Mouse (Mus musculus) MEL (cell line): ENCODE results near the gene 4921507P07Rik. TPM values are rescaled to one million over a fixed set of nuclear protein-coding genes. Genes with fewer than 3 reads are reported as not detected.

Experiments used
- DNase-seq: peaks from one replicate; pipeline ENCODE4 v3.0.0; 2011; ENCODE audit warnings: low read depth, low spot score
- H3K27ac ChIP-seq: 2 replicates; pipeline ENCODE4 v1.5.1; 2012; ENCODE audit warnings: low read depth, mild to moderate bottlenecking, control low read depth, low read length, moderate library complexity; ENCODE audit not compliant: control insufficient read depth
- H3K27me3 ChIP-seq, 2 experiments: fragments of 150-350 bp in 1 of 2; sonication (generic) in 1 of 2; 2 replicates each; pipeline ENCODE4 v1.6.1; 2012; ENCODE audit warnings: low read length in 2 of 2, mild to moderate bottlenecking in 2 of 2, improper control_type of control experiment in 1 of 2, moderate library complexity in 1 of 2; ENCODE audit not compliant: insufficient read depth in 2 of 2, control insufficient read depth in 1 of 2
- H3K36me3 ChIP-seq, 2 experiments: 2 replicates each; pipeline ENCODE4 v1.6.1; 2012 to 2014; ENCODE audit warnings: low read length in 2 of 2, improper control_type of control experiment in 1 of 2, inconsistent platforms in 1 of 2, mild to moderate bottlenecking in 1 of 2; ENCODE audit not compliant: insufficient read depth in 2 of 2, control insufficient read depth in 1 of 2
- H3K4me1 ChIP-seq, 2 experiments: fragments of 150-350 bp in 1 of 2; sonication (generic) in 1 of 2; 2 replicates each; pipeline ENCODE4 v1.6.1; 2012; ENCODE audit warnings: low read length in 2 of 2, improper control_type of control experiment in 1 of 2, mild to moderate bottlenecking in 1 of 2; ENCODE audit not compliant: insufficient read depth in 2 of 2, control insufficient read depth in 1 of 2
- H3K4me3 ChIP-seq, 2 experiments: fragments of 150-350 bp in 1 of 2; sonication (generic) in 1 of 2; 2 replicates each; pipeline ENCODE4 v1.5.1; 2012; ENCODE audit warnings: low read depth in 2 of 2, low read length in 2 of 2, mild to moderate bottlenecking in 2 of 2, moderate library complexity in 2 of 2, control low read depth in 1 of 2, improper control_type of control experiment in 1 of 2; ENCODE audit not compliant: control insufficient read depth in 1 of 2, insufficient read depth in 1 of 2
- H3K79me2 ChIP-seq: 2 replicates; pipeline ENCODE4 v1.6.1; 2012; ENCODE audit warnings: mild to moderate bottlenecking, low read length, moderate library complexity; ENCODE audit not compliant: control insufficient read depth, poor library complexity, insufficient read depth
- H3K9ac ChIP-seq: 2 replicates; pipeline ENCODE4 v1.6.1; 2012; ENCODE audit warnings: low read depth, mild to moderate bottlenecking, control low read depth, low read length, moderate library complexity; ENCODE audit not compliant: control insufficient read depth, poor library complexity, severe bottlenecking
- H3K9me3 ChIP-seq: fragments of 150-350 bp; sonication (generic); replicated peaks from 2 replicates; pipeline ENCODE4 v1.6.1; 2012; ENCODE audit warnings: mild to moderate bottlenecking, low read length, improper control_type of control experiment, moderate library complexity; ENCODE audit not compliant: insufficient read depth
- CHD1 ChIP-seq: IDR thresholded peaks from 2 replicates; pipeline ENCODE4 v1.6.1; 2012; ENCODE audit warnings: low read depth, mild to moderate bottlenecking, inconsistent platforms, low read length, improper control_type of control experiment
- CHD2 ChIP-seq: IDR thresholded peaks from 2 replicates; pipeline ENCODE4 v1.6.1; 2011; ENCODE audit warnings: low read length, improper control_type of control experiment
- E2F4 ChIP-seq: IDR thresholded peaks from 2 replicates; pipeline ENCODE4 v1.6.1; 2011; ENCODE audit warnings: low read depth, low read length, improper control_type of control experiment, borderline replicate concordance
- EP300 ChIP-seq, 2 experiments: IDR thresholded peaks; 2 replicates each; pipeline ENCODE4 v1.6.1; 2011; ENCODE audit warnings: improper control_type of control experiment in 2 of 2, low read length in 2 of 2, low read depth in 1 of 2, mild to moderate bottlenecking in 1 of 2
- ETS1 ChIP-seq: IDR thresholded peaks from 2 replicates; pipeline ENCODE4 v1.6.1; 2012; ENCODE audit warnings: low read depth, mild to moderate bottlenecking, inconsistent platforms, low read length, improper control_type of control experiment, moderate library complexity
- GABPA ChIP-seq: IDR thresholded peaks from 2 replicates; pipeline ENCODE4 v1.6.1; 2012; ENCODE audit warnings: low read depth, mild to moderate bottlenecking, inconsistent platforms, low read length, improper control_type of control experiment, moderate library complexity
- HCFC1 ChIP-seq: IDR thresholded peaks from 2 replicates; pipeline ENCODE4 v1.6.1; 2012; ENCODE audit warnings: low read depth, mild to moderate bottlenecking, inconsistent platforms, low read length, improper control_type of control experiment, moderate library complexity
- MAFK ChIP-seq: IDR thresholded peaks from 2 replicates; pipeline ENCODE4 v1.6.1; 2011; ENCODE audit warnings: low read depth, mild to moderate bottlenecking, low read length, improper control_type of control experiment, borderline replicate concordance
- MAX ChIP-seq: IDR thresholded peaks from 2 replicates; pipeline ENCODE4 v1.6.1; 2011; ENCODE audit warnings: low read length, improper control_type of control experiment
- MAZ ChIP-seq: IDR thresholded peaks from 2 replicates; pipeline ENCODE4 v1.6.1; 2012; ENCODE audit warnings: low read depth, mild to moderate bottlenecking, inconsistent platforms, low read length, improper control_type of control experiment
- MXI1 ChIP-seq: IDR thresholded peaks from 2 replicates; pipeline ENCODE4 v1.6.1; 2011; ENCODE audit warnings: mild to moderate bottlenecking, low read depth, low read length, improper control_type of control experiment
- POLR2A ChIP-seq, 2 experiments: IDR thresholded peaks; 2 replicates each; pipeline ENCODE4 v1.6.1; 2011 to 2012; ENCODE audit warnings: low read length in 2 of 2, mild to moderate bottlenecking in 2 of 2, control low read depth in 1 of 2, improper control_type of control experiment in 1 of 2, low read depth in 1 of 2, moderate library complexity in 1 of 2; ENCODE audit not compliant: control insufficient read depth in 1 of 2, insufficient read depth in 1 of 2, poor library complexity in 1 of 2
- RAD21 ChIP-seq: IDR thresholded peaks from 2 replicates; pipeline ENCODE4 v1.6.1; 2011; ENCODE audit warnings: mild to moderate bottlenecking, low read depth, low read length, improper control_type of control experiment
- SIN3A ChIP-seq: IDR thresholded peaks from 2 replicates; pipeline ENCODE4 v1.6.1; 2012; ENCODE audit warnings: low read length, improper control_type of control experiment, inconsistent platforms
- TAL1 ChIP-seq: IDR thresholded peaks from 2 replicates; pipeline ENCODE4 v1.6.1; 2012; ENCODE audit warnings: mild to moderate bottlenecking, inconsistent platforms, low read length, moderate library complexity, mixed read lengths
- TCF12 ChIP-seq: IDR thresholded peaks from 2 replicates; pipeline ENCODE4 v1.6.1; 2014; ENCODE audit warnings: low read depth, mild to moderate bottlenecking, inconsistent platforms, low read length, improper control_type of control experiment, moderate library complexity
- USF1 ChIP-seq: IDR thresholded peaks from 2 replicates; pipeline ENCODE4 v1.6.1; 2014; ENCODE audit warnings: low read depth, mild to moderate bottlenecking, inconsistent platforms, low read length, improper control_type of control experiment, moderate library complexity
- USF2 ChIP-seq, 2 experiments: IDR thresholded peaks; 2 replicates each; pipeline ENCODE4 v1.6.1; 2011 to 2012; ENCODE audit warnings: improper control_type of control experiment in 2 of 2, low read length in 2 of 2, borderline replicate concordance in 1 of 2, inconsistent platforms in 1 of 2, low read depth in 1 of 2, mild to moderate bottlenecking in 1 of 2; ENCODE audit not compliant: insufficient read depth in 1 of 2
- polyA plus RNA-seq, 2 experiments: library from polyadenylated mRNA; stranded (reverse) in 1 of 2; unstranded in 1 of 2; fragments of >175 nt in 1 of 2; fragments of >200 nt in 1 of 2; gene quantifications; 2 replicates each; pipeline versions ENCODE4 v1.2.1 to v1.2.4; 2012; ENCODE audit warnings: low replicate concordance in 2 of 2, low read depth in 1 of 2; ENCODE audit not compliant: insufficient read length in 2 of 2, insufficient read depth in 1 of 2, missing spikeins in 1 of 2
- total RNA-seq: library from RNA; depleted of rRNA; stranded (reverse); fragments of 300-350 nt; gene quantifications from 2 replicates; pipeline ENCODE4 v1.2.3, GENCODE M21; 2012

The 4921507P07Rik gene
- total and polyA plus RNA-seq, 3 experiments = 0.89 to 1.5 TPM; not detected in 1

GRCm38 (mm10) chr6:50542535-50542934 is 53.9 kb downstream of the 4921507P07Rik start:
- H3K9ac ChIP-seq = no peak overlapping the region
- peaks cover 0 to 3% of the 10 kb centered on the region in 2 experiments; a peak in 1 of 4 replicates for H3K27me3 ChIP-seq
- DNase-seq = no peak
- H3K36me3 ChIP-seq = peaks cover 0 to 9% of the 10 kb centered on the region in 2 experiments; a peak in 2 of 4 replicates
- H3K9me3 ChIP-seq = no peaks in the 10 kb centered on the region
- peak; percentile 61 for TF ChIP-seq USF1
- TF ChIP-seq MAFK = no peak
- H3K27ac ChIP-seq = no peak overlapping the region
- no peak overlapping the region for H3K4me3 ChIP-seq
- H3K79me2 ChIP-seq = no peaks in the 10 kb centered on the region
- H3K4me1 ChIP-seq = peaks cover 0 to 9% of the 10 kb centered on the region in 2 experiments; a peak in 1 of 4 replicates

- Histone ChIP-seq H3K4me3 (no peak overlapping the region), H3K9ac (no peak overlapping the region), H3K4me1 (peaks cover 0 to under 1% of the 10 kb centered on the region in 2 experiments; a peak in 1 of 4 replicates), H3K79me2 (no peaks in the 10 kb centered on the region), H3K27me3 (peaks cover 0 to 3% of the 10 kb centered on the region in 2 experiments; a peak in 1 of 4 replicates), H3K27ac (no peak overlapping the region), H3K9me3 (no peaks in the 10 kb centered on the region), H3K36me3 (no peaks in the 10 kb centered on the region)
- TF ChIP-seq MAZ (no peak), TCF12 (no peak), USF1 (no peak), TAL1 (no peak), POLR2A (IDR thresholded peaks at IDR 0.05; ENCODE audit: control insufficient read depth in 1 of 2, insufficient read depth in 1 of 2, low read depth in 1 of 2, low read length in 2 of 2, poor library complexity in 1 of 2) (no peak), MAX (no peak), E2F4 (no peak), MXI1 (no peak), EP300 (IDR thresholded peaks at IDR 0.05; ENCODE audit: low read depth in 1 of 2, low read length in 2 of 2) (no peak), CHD1 (no peak), GABPA (no peak), CHD2 (no peak), ETS1 (no peak), HCFC1 (no peak), SIN3A (no peak), USF2 (IDR thresholded peaks at IDR 0.05; ENCODE audit: borderline replicate concordance in 1 of 2, insufficient read depth in 1 of 2, low read depth in 1 of 2, low read length in 2 of 2) (no peak), RAD21 (no peak)
- DNase-seq = no peak
Observed at GRCm38 (mm10) chr6:50539641-50540040, 56.8 kb downstream of the 4921507P07Rik start.
